Mouse (Mus musculus): Measurements from ENCODE around the gene Mptx1.
"Not testable (repeated sequence)": the region's sequence is repeated elsewhere in the genome, so short reads cannot be mapped to it uniquely, and the experiment has no call there.

Gene Mptx1

GRCm38 (mm10) chr1:174330218-174330617 is at the start of gene Mptx1:
TSS of gene Mptx1 (plus strand) at chr1:174330518.
- DNase-seq = no peak

GRCm38 (mm10) chr1:174303162-174303561 is 27.2 kb upstream of the Mptx1 start:
- no peak for DNase-seq

GRCm38 (mm10) chr1:174317308-174317707 is 13.0 kb upstream of the Mptx1 start:
- DNase-seq = no peak

GRCm38 (mm10) chr1:174353636-174354035 is 23.3 kb downstream of the Mptx1 start:
- not testable (repeated sequence) for DNase-seq

- no peak for DNase-seq
Observed at GRCm38 (mm10) chr1:174354640-174355039, 24.3 kb downstream of the Mptx1 start.

GRCm38 (mm10) chr1:174364882-174365451 is 34.6 kb downstream of the Mptx1 start, which contains the start of gene Olfr417:
TSS of gene Olfr417 (plus strand) at chr1:174365122.
- DNase-seq = no peak

- DNase-seq = no peak
Observed at GRCm38 (mm10) chr1:174373799-174374198, 43.5 kb downstream of the Mptx1 start.
